Mouse (Mus musculus) liver, adult 2 months (tissue): Measurements from ENCODE around the gene Dus1l.

Experiments
- CTCF ChIP-seq: fragments of 200-500 bp; IDR thresholded peaks from 2 replicates; pipeline ENCODE4 v1.5.1; 2011; ENCODE audit warnings: low read depth, low read length, control low read depth
- POLR2A ChIP-seq: fragments of 200-500 bp; IDR thresholded peaks from 2 replicates; pipeline ENCODE4 v1.6.1; 2011; ENCODE audit warnings: low read length, control low read depth; ENCODE audit not compliant: insufficient read depth; ENCODE audit errors: extremely low read depth

- no peak for TF ChIP-seq CTCF
- TF ChIP-seq POLR2A = no peak
These were observed 35.6 kb upstream of the Dus1l start for GRCm38 (mm10) chr11:120831659-120832440.
